Mouse (Mus musculus): ENCODE data around the gene 7420426K07Rik. TPM values are rescaled to one million over a fixed set of nuclear protein-coding genes. Genes with fewer than 3 reads are reported as not detected.

7420426K07Rik gene
- polyA plus RNA-seq (2014; fragmentation: Nextera tagmentation; extraction: Ambion mirVana), result not detected in 2 replicates

DNA sequence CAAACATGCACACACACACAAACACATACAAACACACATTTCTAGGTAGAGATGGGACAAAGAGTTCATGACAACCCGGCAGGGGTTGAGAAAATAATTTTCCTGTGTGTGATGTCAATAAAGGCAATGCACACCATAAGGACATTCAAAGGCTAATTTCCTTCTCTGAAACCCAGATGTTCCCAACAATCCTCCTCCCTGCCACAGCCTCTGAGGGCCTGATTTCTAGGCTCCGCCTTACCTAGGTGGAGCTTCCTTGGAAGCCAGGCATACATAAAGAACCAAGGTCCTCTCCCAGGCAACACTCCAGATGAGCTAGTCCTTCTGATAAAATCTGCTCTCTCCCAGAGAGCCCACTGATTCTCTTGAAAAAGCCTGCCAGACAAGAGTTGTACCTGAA is at the start of gene 7420426K07Rik:
7420426K07Rik (plus strand) TSS at position 301 of the 400 bp plus-strand sequence.
- 83% methylated on average over 2 of the region's 2 CpGs for WGBS
- no peak for ATAC-seq (ENCODE audit: low read depth)
- H3K9me3 ChIP-seq (ENCODE audit: control insufficient read depth, low read length), result no peaks in the 10 kb centered on the region

DNA sequence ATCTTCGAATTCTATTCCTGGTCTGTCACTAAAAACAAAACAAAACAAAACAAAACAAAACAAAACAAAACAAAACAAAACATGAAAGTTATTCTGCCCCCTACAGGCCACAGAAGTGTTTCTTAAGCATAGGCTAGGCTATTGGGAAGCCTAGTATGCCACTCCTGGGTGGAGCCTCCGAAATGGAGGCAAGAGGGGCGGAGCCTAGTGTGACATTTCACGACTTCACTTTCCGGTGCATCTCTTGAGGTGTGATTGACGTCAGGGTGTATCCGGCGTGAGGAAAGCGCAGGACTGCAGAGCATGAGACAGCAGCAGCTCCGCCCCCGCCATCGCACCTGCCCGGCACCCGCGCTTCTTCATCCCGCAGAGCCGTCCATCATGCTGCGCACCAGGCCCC is 46.7 kb upstream of the 7420426K07Rik start, which contains the start of gene Prr23a2:
Prr23a2 (plus strand) TSS at position 285 of the 400 bp plus-strand sequence.
- Histone ChIP-seq H3K4me1 (ENCODE audit: control insufficient read depth, insufficient read depth, low read length) (no peaks in the 10 kb centered on the region), H3K27ac (replicated peaks; ENCODE audit: low read depth, low read length) (no peak within 1 kb of the TSS), H3K4me3 (ENCODE audit: low read depth, low read length) (no peak within 1 kb of the TSS), H3K4me2 (ENCODE audit: low read depth, low read length) (no peak within 1 kb of the TSS), H3K9me3 (ENCODE audit: control insufficient read depth, low read length) (no peaks in the 10 kb centered on the region), H3K36me3 (ENCODE audit: control insufficient read depth, insufficient read depth, low read length) (no peaks in the 10 kb centered on the region), H3K27me3 (replicated peaks; ENCODE audit: control insufficient read depth, insufficient read depth, low read length) (no peaks in the 10 kb centered on the region), H3K9ac (ENCODE audit: low read depth, low read length) (no peak within 1 kb of the TSS)
- ATAC-seq (ENCODE audit: low read depth) (no peak), DNase-seq (ENCODE audit: low spot score) (no peak)
- 76% methylated on average over 16 of the region's 18 CpGs for WGBS

More for the DNA sequence above, at the start of gene 7420426K07Rik:
- H3K4me1 ChIP-seq (ENCODE audit: control insufficient read depth, insufficient read depth, low read length), result no peaks in the 10 kb centered on the region
- H3K4me2 ChIP-seq (ENCODE audit: low read depth, low read length), result no peak within 1 kb of the TSS
- DNase-seq (ENCODE audit: low spot score), result no peak
- no peak within 1 kb of the TSS for H3K4me3 ChIP-seq (ENCODE audit: low read depth, low read length)
- no peaks in the 10 kb centered on the region for H3K27me3 ChIP-seq (replicated peaks; ENCODE audit: control insufficient read depth, insufficient read depth, low read length)
- H3K36me3 ChIP-seq (ENCODE audit: control insufficient read depth, insufficient read depth, low read length), result no peaks in the 10 kb centered on the region
- no peak within 1 kb of the TSS for H3K27ac ChIP-seq (replicated peaks; ENCODE audit: low read depth, low read length)
- no peak within 1 kb of the TSS for H3K9ac ChIP-seq (ENCODE audit: low read depth, low read length)

DNA sequence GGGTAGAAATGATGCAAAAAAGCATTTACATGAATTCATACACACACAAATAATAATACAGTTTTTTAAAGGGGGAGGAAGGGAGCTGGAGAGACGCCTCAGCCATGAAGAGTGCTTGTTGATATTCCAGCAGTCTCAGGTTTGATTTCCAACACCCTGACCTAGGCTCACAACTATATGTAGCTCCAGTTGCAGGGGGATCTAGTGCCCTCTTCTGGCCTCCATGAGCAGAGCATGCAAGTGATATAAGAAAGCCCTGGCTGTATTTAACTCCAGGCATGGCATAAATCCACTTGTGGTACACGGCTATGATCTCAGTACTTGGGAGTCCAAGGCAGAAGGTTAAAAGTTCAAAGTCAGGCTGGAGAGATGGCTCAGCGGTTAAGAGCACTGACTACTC is 39.5 kb upstream of the 7420426K07Rik start:
- no peaks in the 10 kb centered on the region for H3K36me3 ChIP-seq (ENCODE audit: control insufficient read depth, insufficient read depth, low read length)
- H3K4me3 ChIP-seq (ENCODE audit: low read depth, low read length), result no peak overlapping the region
- no peak for DNase-seq (ENCODE audit: low spot score)
- H3K4me1 ChIP-seq (ENCODE audit: control insufficient read depth, insufficient read depth, low read length), result no peaks in the 10 kb centered on the region
- no peaks in the 10 kb centered on the region for H3K9me3 ChIP-seq (ENCODE audit: control insufficient read depth, low read length)
- H3K27me3 ChIP-seq (replicated peaks; ENCODE audit: control insufficient read depth, insufficient read depth, low read length), result 0 out of 2 replicates have a peak, but pooled peaks cover 3% of the 10 kb centered on the region
- WGBS, result 71% methylated on average over 3 of the region's 3 CpGs
- no peak overlapping the region for H3K27ac ChIP-seq (replicated peaks; ENCODE audit: low read depth, low read length)
- no peak overlapping the region for H3K9ac ChIP-seq (ENCODE audit: low read depth, low read length)
- H3K4me2 ChIP-seq (ENCODE audit: low read depth, low read length), result no peak overlapping the region
- no peak for ATAC-seq (ENCODE audit: low read depth)

DNA sequence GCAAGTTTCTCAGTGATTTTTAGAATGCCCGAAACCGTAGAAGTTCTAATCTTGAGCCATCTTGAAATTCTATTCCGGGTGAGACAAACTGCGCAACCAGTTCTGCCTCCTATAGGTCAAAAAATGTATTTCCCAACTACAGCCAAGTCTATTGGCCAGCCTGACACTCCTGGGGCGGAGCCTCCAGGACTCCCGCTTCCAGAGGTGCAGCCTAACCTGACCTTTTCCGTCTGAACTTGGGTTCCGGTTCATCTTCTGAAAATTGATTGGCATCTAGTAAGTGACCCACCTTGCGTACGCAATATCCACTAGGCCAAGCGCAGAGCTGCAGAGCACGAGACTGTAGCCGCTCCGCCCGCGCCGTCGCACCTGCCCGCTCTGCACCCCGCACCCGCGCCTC is 38.3 kb upstream of the 7420426K07Rik start, which contains the start of gene Prr23a3:
Prr23a3 (plus strand) TSS at position 197 of the 400 bp plus-strand sequence.
- H3K4me1 ChIP-seq (ENCODE audit: control insufficient read depth, insufficient read depth, low read length), result no peaks in the 10 kb centered on the region
- H3K27ac ChIP-seq (replicated peaks; ENCODE audit: low read depth, low read length), result no peak within 1 kb of the TSS
- 67% methylated on average over 22 of the region's 22 CpGs for WGBS
- no peaks in the 10 kb centered on the region for H3K9me3 ChIP-seq (ENCODE audit: control insufficient read depth, low read length)
- no peak within 1 kb of the TSS; the same call in 1 of the 2 replicates for H3K4me2 ChIP-seq (ENCODE audit: low read depth, low read length)
- ATAC-seq (ENCODE audit: low read depth) (no peak), DNase-seq (ENCODE audit: low spot score) (no peak)
- no peaks in the 10 kb centered on the region for H3K36me3 ChIP-seq (ENCODE audit: control insufficient read depth, insufficient read depth, low read length)
- H3K27me3 ChIP-seq (replicated peaks; ENCODE audit: control insufficient read depth, insufficient read depth, low read length), result 0 out of 2 replicates have a peak, but pooled peaks cover 3% of the 10 kb centered on the region
- H3K9ac ChIP-seq (ENCODE audit: low read depth, low read length), result no peak within 1 kb of the TSS
- no peak within 1 kb of the TSS for H3K4me3 ChIP-seq (ENCODE audit: low read depth, low read length)

DNA sequence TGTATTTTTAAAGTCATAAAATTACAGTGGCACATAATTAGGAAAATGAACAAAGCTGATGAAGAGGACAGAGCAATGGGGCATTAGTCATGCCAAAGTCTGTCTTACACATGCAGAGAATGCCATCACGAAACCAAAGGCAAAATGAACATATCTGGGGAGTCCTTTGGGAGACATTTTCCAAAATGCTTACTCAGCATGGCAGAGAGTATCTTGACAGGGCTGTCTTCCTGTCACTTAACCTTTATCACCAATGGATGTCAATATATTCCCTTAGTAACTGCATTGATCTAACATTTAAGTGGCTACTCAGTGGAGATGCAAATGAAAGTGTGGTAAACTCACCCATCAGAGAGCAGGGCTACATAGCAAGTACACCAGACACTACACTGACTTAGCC is 1.4 kb upstream of the 7420426K07Rik start:
- WGBS, result 90% methylated on average over 1 of the region's 1 CpGs
- Histone ChIP-seq H3K4me2 (ENCODE audit: low read depth, low read length) (no peak overlapping the region), H3K9me3 (ENCODE audit: control insufficient read depth, low read length) (peaks cover 11% of the 10 kb centered on the region), H3K27me3 (replicated peaks; ENCODE audit: control insufficient read depth, insufficient read depth, low read length) (no peaks in the 10 kb centered on the region), H3K4me3 (ENCODE audit: low read depth, low read length) (no peak overlapping the region), H3K27ac (replicated peaks; ENCODE audit: low read depth, low read length) (no peak overlapping the region), H3K9ac (ENCODE audit: low read depth, low read length) (no peak overlapping the region), H3K4me1 (ENCODE audit: control insufficient read depth, insufficient read depth, low read length) (no peaks in the 10 kb centered on the region), H3K36me3 (ENCODE audit: control insufficient read depth, insufficient read depth, low read length) (no peaks in the 10 kb centered on the region)
- DNase-seq (ENCODE audit: low spot score) (no peak), ATAC-seq (ENCODE audit: low read depth) (no peak)

DNA sequence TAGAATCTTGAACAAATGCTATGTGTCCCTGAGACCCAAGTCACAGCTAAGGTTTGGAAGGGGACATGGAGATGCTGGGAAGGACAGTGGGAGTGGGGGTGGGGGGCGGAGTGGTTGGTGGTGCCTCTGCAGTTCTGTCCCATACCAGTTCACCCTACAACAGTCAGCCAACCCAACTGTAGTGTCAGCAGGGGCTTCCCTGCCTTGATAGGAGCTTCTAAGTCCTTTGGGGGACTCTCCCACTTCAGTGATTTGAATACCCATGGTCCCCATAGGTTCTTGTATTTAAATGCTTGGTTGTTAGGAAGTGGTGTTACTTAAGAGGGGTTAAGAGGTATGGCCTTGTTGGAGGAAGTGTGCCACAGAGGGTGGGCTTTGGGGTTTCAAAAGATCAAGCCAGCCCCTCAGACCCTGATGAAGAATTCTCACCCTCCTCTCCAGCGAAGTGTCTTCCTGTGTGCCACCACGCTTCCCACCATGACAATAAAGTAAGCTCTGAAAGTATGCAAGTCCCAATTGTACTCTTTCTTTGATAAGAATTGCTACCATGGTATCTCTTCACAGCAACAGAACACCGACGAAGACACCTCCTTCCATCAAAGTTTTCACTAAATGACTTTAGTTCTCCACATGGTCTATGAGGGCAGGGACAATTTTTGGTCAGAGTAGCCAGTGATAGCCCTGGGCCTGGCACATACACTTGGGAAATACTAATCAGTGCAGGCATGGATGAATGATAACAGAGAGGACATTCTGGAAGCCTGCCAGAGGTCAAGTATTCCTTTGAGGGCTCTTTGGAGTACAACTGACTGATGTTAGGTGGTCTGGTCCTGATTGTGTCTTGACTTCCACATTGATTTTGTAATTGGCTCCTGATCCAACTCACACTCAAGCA is 18.0 kb downstream of the 7420426K07Rik start:
- H3K9me3 ChIP-seq (ENCODE audit: control insufficient read depth, low read length), result no peaks in the 10 kb centered on the region
- H3K4me2 ChIP-seq (ENCODE audit: low read depth, low read length), result no peak overlapping the region
- ATAC-seq (ENCODE audit: low read depth) (no peak), DNase-seq (ENCODE audit: low spot score) (no peak)
- H3K4me1 ChIP-seq (ENCODE audit: control insufficient read depth, insufficient read depth, low read length), result no peaks in the 10 kb centered on the region
- no peak overlapping the region for H3K9ac ChIP-seq (ENCODE audit: low read depth, low read length)
- WGBS, result 88% methylated on average over 5 of the region's 5 CpGs
- no peak overlapping the region for H3K27ac ChIP-seq (replicated peaks; ENCODE audit: low read depth, low read length)
- H3K36me3 ChIP-seq (ENCODE audit: control insufficient read depth, insufficient read depth, low read length), result no peaks in the 10 kb centered on the region
- no peak overlapping the region for H3K4me3 ChIP-seq (ENCODE audit: low read depth, low read length)
- no peaks in the 10 kb centered on the region for H3K27me3 ChIP-seq (replicated peaks; ENCODE audit: control insufficient read depth, insufficient read depth, low read length)

DNA sequence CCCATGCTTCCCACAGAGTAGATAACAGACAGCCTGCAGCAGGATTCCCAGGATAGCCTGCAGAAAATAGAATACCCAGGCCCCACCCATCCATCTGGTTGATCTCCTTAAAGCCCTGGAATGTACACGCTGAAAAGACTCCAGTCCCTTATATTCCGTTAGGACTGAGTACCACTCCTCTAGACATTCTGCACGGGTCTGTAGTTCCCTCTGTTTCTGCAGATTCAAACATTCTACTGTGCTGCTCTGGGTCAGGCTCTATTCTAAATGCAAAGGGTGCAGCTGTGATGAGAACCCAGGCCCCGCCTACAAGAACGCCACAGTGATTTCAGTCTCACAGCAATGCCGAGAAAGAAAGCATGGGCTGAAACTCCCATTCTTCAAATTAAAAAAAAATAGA is 20.2 kb downstream of the 7420426K07Rik start:
- ATAC-seq (ENCODE audit: low read depth), result peak; percentile 41; the same call in 1 of the 2 replicates
- Histone ChIP-seq H3K27ac (replicated peaks; ENCODE audit: low read depth, low read length) (no peak overlapping the region), H3K4me2 (ENCODE audit: low read depth, low read length) (no peak overlapping the region)

DNA sequence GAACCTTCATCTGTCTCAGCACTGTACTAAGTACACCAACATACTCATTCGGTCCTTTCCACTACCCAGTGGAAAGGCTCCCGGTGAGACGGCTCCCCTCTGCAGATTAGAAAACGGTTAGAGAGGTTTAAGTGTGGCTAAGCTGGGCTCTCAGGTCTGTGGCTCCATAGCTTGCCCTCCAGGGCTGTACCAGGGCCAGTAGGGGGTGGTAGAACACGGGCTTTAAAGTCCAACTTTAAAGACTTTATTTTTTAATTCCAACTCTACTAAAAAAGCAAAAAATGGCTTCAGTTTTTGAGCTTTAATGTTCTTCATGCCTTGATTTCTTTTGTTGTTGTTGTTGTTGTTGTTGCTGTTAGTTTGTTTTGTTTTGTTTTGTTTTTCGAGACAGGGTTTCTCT is 21.3 kb downstream of the 7420426K07Rik start:
- DNase-seq (ENCODE audit: low spot score), result no peak
- Histone ChIP-seq H3K9me3 (ENCODE audit: control insufficient read depth, low read length) (no peaks in the 10 kb centered on the region), H3K27me3 (replicated peaks; ENCODE audit: control insufficient read depth, insufficient read depth, low read length) (no peaks in the 10 kb centered on the region), H3K27ac (replicated peaks; ENCODE audit: low read depth, low read length) (no peak overlapping the region), H3K4me3 (ENCODE audit: low read depth, low read length) (no peak overlapping the region), H3K9ac (ENCODE audit: low read depth, low read length) (no peak overlapping the region), H3K4me2 (ENCODE audit: low read depth, low read length) (no peak overlapping the region), H3K4me1 (ENCODE audit: control insufficient read depth, insufficient read depth, low read length) (no peaks in the 10 kb centered on the region), H3K36me3 (ENCODE audit: control insufficient read depth, insufficient read depth, low read length) (no peaks in the 10 kb centered on the region)
- WGBS, result 56% methylated on average over 6 of the region's 6 CpGs
- ATAC-seq (ENCODE audit: low read depth), result no peak

More for the DNA sequence above, 20.2 kb downstream of the 7420426K07Rik start:
- no peaks in the 10 kb centered on the region for H3K27me3 ChIP-seq (replicated peaks; ENCODE audit: control insufficient read depth, insufficient read depth, low read length)
- no peaks in the 10 kb centered on the region for H3K4me1 ChIP-seq (ENCODE audit: control insufficient read depth, insufficient read depth, low read length)
- no peaks in the 10 kb centered on the region for H3K36me3 ChIP-seq (ENCODE audit: control insufficient read depth, insufficient read depth, low read length)
- H3K9me3 ChIP-seq (ENCODE audit: control insufficient read depth, low read length), result no peaks in the 10 kb centered on the region
- H3K4me3 ChIP-seq (ENCODE audit: low read depth, low read length), result no peak overlapping the region
- DNase-seq (ENCODE audit: low spot score), result peak; percentile 37
- H3K9ac ChIP-seq (ENCODE audit: low read depth, low read length), result no peak overlapping the region
- WGBS, result 20% methylated on average over 6 of the region's 6 CpGs
